ENCODE assay signal across 19 mouse cellular contexts in the genomic region with DNA sequence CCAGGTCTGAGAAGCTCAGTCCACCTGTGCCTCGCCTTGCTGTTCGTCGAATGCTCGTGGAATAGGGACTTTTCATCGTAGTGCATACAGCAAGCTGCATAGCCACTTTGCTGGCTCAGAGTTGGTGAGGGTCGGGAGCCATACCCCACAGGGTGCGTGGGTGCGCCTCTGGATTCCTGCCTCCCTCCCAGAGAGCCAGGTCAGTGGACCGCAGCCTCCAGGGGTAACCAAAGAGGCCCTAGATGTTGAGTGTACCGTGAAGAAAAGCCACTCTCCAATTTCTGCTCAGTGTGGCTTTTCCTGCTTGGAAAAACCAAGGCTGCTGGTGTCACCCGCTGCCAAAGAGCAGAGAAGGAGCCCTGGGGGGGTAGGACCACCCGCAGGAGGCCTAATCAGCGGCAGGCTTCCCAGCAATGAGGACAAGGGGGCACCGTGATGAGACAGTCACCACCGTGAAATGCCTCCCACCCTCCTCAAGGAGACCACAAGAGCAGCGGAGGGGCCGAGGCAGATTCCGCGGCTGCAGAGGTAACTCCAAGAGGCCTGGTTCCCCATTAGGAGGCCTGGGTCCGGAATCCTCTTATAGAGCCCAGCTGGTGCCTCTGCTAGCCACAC. TPM values are rescaled to one million over a fixed set of nuclear protein-coding genes. Genes with fewer than 3 reads are reported as not detected.
"Had no signal": no experiment of that assay in that cellular context is flagged by ENCODE, and none has a peak within 500 bp of the region (broad histone marks: within the 10 kb centered on the region; RNA-seq: fewer than 3 reads in every experiment).

No protein-coding gene starts in this region.

- H3K4me1 ChIP-seq: midbrain, embryonic 10.5 days; midbrain, embryonic 13.5 days; midbrain, embryonic 15.5 days; neural tube, embryonic 13.5 days; neural tube, embryonic 15.5 days had no signal

- H3K36me3 ChIP-seq: midbrain, embryonic 10.5 days; midbrain, embryonic 13.5 days; midbrain, embryonic 15.5 days; neural tube, embryonic 13.5 days; neural tube, embryonic 15.5 days had no signal

- ATAC-seq: midbrain, embryonic 13.5 days; midbrain, embryonic 15.5 days had no signal

- H3K9me3 ChIP-seq: midbrain, embryonic 10.5 days; midbrain, embryonic 13.5 days; midbrain, embryonic 15.5 days; neural tube, embryonic 13.5 days; neural tube, embryonic 15.5 days had no signal

- DNase-seq: lung, adult 18-20 months; lung, embryonic 14.5 days; lung, postnatal 10 days; lung, postnatal 4 days; retina, postnatal 1 day; right cerebral cortex, adult 18-20 months; right cerebral cortex, postnatal 25 days; right cerebral cortex, postnatal 4 days; spleen, adult 18-20 months; thymus, adult 18-20 months; thymus, postnatal 14 days; thymus, postnatal 36 days had no signal

- H3K9ac ChIP-seq: lung, embryonic 14.5 days; midbrain, embryonic 13.5 days; midbrain, embryonic 15.5 days; neural tube, embryonic 13.5 days; neural tube, embryonic 15.5 days had no signal

- H3K27ac ChIP-seq: midbrain, embryonic 10.5 days; midbrain, embryonic 13.5 days; midbrain, embryonic 15.5 days; neural tube, embryonic 13.5 days; neural tube, embryonic 15.5 days had no signal

- H3K4me3 ChIP-seq: midbrain, embryonic 10.5 days; midbrain, embryonic 13.5 days; midbrain, embryonic 15.5 days; myocyte; neural tube, embryonic 13.5 days; neural tube, embryonic 15.5 days had no signal

- H3K4me2 ChIP-seq: lung, embryonic 14.5 days; midbrain, embryonic 13.5 days; midbrain, embryonic 15.5 days; neural tube, embryonic 13.5 days; neural tube, embryonic 15.5 days had no signal

- H3K27me3 ChIP-seq: midbrain, embryonic 13.5 days; midbrain, embryonic 15.5 days; neural tube, embryonic 13.5 days; neural tube, embryonic 15.5 days had no signal

RNA-seq across cellular contexts. Expression of gene Foxf2, which starts 26.6 kb away (rescaled TPM):
- polyA plus RNA-seq: thymus, postnatal 0 days had no signal
